Mouse (Mus musculus) intestine, postnatal 0 days (tissue): ENCODE data around the gene Syndig1l. TPM values are rescaled to one million over a fixed set of nuclear protein-coding genes. Genes with fewer than 3 reads are reported as not detected.

Source experiments
- ATAC-seq: fragments of 200-750 bp; cut with Nextera tagmentation; 2 replicates; pipeline ENCODE4 v1.8.0; 2017; ENCODE audit warnings: mild to moderate bottlenecking, moderate TSS enrichment, moderate library complexity
- H3K27ac ChIP-seq: fragments of 300-500 bp; sonication (generic); 2 replicates; pipeline ENCODE4 v1.5.1; 2014; ENCODE audit warnings: mild to moderate bottlenecking, low read depth, low read length, moderate library complexity
- H3K27me3 ChIP-seq: fragments of 300-500 bp; sonication (generic); replicated peaks from 2 replicates; pipeline ENCODE4 v1.6.1; 2014; ENCODE audit warnings: low read length, mixed read lengths; ENCODE audit not compliant: control insufficient read depth, insufficient read depth
- H3K36me3 ChIP-seq: fragments of 300-500 bp; sonication (generic); 2 replicates; pipeline ENCODE4 v1.6.1; 2014; ENCODE audit warnings: mild to moderate bottlenecking, moderate library complexity; ENCODE audit not compliant: control insufficient read depth, insufficient read depth
- H3K4me1 ChIP-seq: fragments of 300-500 bp; sonication (generic); replicated peaks from 2 replicates; pipeline ENCODE4 v1.6.1; 2014; ENCODE audit warnings: antibody characterized with exemption, low read length, mixed read lengths; ENCODE audit not compliant: control insufficient read depth, insufficient read depth
- H3K4me2 ChIP-seq: fragments of 300-500 bp; sonication (generic); replicated peaks from 2 replicates; pipeline ENCODE4 v1.6.1; 2014; ENCODE audit warnings: low read depth, mild to moderate bottlenecking, moderate library complexity
- H3K4me3 ChIP-seq: fragments of 300-500 bp; sonication (generic); 2 replicates; pipeline ENCODE4 v1.5.1; 2014; ENCODE audit warnings: low read depth, low read length
- H3K9ac ChIP-seq: fragments of 300-500 bp; sonication (generic); 2 replicates; pipeline ENCODE4 v1.6.1; 2014; ENCODE audit warnings: mild to moderate bottlenecking, low read depth, low read length
- H3K9me3 ChIP-seq: fragments of 300-500 bp; sonication (generic); 2 replicates; pipeline ENCODE4 v1.6.1; 2016; ENCODE audit warnings: mixed run types; ENCODE audit not compliant: control insufficient read depth
- CTCF ChIP-seq: sonication (generic); IDR thresholded peaks from 2 replicates; pipeline ENCODE4 v1.5.1; 2016; ENCODE audit warnings: low read depth, mild to moderate bottlenecking, control low read depth, antibody characterized with exemption, moderate library complexity
- WGBS: fragments of 180-500 bp; shearing (Covaris S2); extraction: QIAGEN DNeasy Blood & Tissue Kit; methylation state at CpG from one replicate; pipeline ENCODE4 v1.1.7; 2014; 5-methylcytosine and 5-hydroxymethylcytosine counted together
- polyA plus RNA-seq: library from polyadenylated mRNA; unstranded; fragments of >200 nt; fragmentation: Nextera tagmentation; extraction: Ambion mirVana; gene quantifications from 2 replicates; pipeline ENCODE4 v1.2.1, GENCODE M21; 2015

Syndig1l gene
- polyA plus RNA-seq, 1 experiment from 2014 or later: 0.12 TPM

- Histone ChIP-seq H3K9me3 (no peaks in the 10 kb centered on the region), H3K4me3 (no peak overlapping the region), H3K36me3 (no peaks in the 10 kb centered on the region), H3K27me3 (0 out of 2 replicates have a peak, but pooled peaks cover 5% of the 10 kb centered on the region), H3K27ac (no peak overlapping the region), H3K9ac (no peak overlapping the region), H3K4me1 (no peaks in the 10 kb centered on the region), H3K4me2 (no peak overlapping the region)
- TF ChIP-seq CTCF: no peak
- WGBS: 77% methylated on average over 4 of the region's 4 CpGs
- ATAC-seq: no peak
Observed at GRCm38 (mm10) chr12:84707804-84708203, 9.2 kb upstream of the Syndig1l start.

DNA sequence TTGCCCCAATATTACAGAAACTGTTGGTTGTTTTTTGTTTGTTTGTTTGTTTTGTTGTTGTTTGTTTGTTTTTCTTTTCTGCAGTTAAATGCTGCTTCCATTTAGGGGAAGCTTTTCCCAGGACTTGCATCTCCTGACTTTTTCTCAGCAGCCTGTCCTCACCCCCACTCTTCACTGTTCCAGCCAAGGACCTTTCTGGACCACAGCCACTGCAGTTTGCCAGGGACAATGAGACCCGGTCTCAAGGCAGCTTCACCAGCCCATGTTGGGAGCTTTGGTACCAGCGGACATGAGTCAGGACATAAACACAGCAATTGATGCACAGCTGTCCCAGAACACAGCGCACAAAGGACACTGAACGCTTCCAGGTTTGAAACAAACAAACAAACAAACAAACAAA lies 8.3 kb upstream of the Syndig1l start:
- Histone ChIP-seq H3K9ac (no peak overlapping the region), H3K4me2 (no peak overlapping the region), H3K36me3 (no peaks in the 10 kb centered on the region), H3K27ac (no peak overlapping the region), H3K4me3 (no peak overlapping the region), H3K4me1 (no peaks in the 10 kb centered on the region), H3K27me3 (0 out of 2 replicates have a peak, but pooled peaks cover 5% of the 10 kb centered on the region), H3K9me3 (no peaks in the 10 kb centered on the region)
- 72% methylated on average over 4 of the region's 4 CpGs for whole genome bisulfite sequencing
- ATAC-seq: no peak
- TF ChIP-seq CTCF: no peak

- no peaks in the 10 kb centered on the region for H3K9me3 ChIP-seq
- peaks cover 28% of the 10 kb centered on the region for H3K27me3 ChIP-seq
- no peak for ATAC-seq
- H3K27ac ChIP-seq: no peak overlapping the region
- no peak overlapping the region for H3K9ac ChIP-seq
- TF ChIP-seq CTCF: no peak
- no peaks in the 10 kb centered on the region for H3K36me3 ChIP-seq
- H3K4me1 ChIP-seq: no peaks in the 10 kb centered on the region
- 72% methylated on average over 7 of the region's 7 CpGs for WGBS
- no peak overlapping the region for H3K4me2 ChIP-seq
- H3K4me3 ChIP-seq: no peak overlapping the region
Observed at GRCm38 (mm10) chr12:84702586-84702985, 4.0 kb upstream of the Syndig1l start.

GRCm38 (mm10) chr12:84692141-84692540 lies 6.5 kb downstream of the Syndig1l start:
- H3K9me3 ChIP-seq: no peaks in the 10 kb centered on the region
- no peak for TF ChIP-seq CTCF
- H3K4me2 ChIP-seq: no peak overlapping the region
- H3K4me1 ChIP-seq: no peaks in the 10 kb centered on the region
- no peak overlapping the region for H3K9ac ChIP-seq
- H3K27ac ChIP-seq: no peak overlapping the region
- H3K27me3 ChIP-seq: peaks cover 3% of the 10 kb centered on the region; the same call in 1 of the 2 replicates
- H3K4me3 ChIP-seq: no peak overlapping the region
- H3K36me3 ChIP-seq: no peaks in the 10 kb centered on the region
- no peak for ATAC-seq
- WGBS: 64% methylated on average over 6 of the region's 6 CpGs

- Histone ChIP-seq H3K4me2 (no peak overlapping the region), H3K36me3 (no peaks in the 10 kb centered on the region), H3K4me1 (no peaks in the 10 kb centered on the region), H3K9ac (no peak overlapping the region), H3K27me3 (no peaks in the 10 kb centered on the region), H3K4me3 (no peak overlapping the region), H3K9me3 (no peaks in the 10 kb centered on the region), H3K27ac (no peak overlapping the region)
- ATAC-seq: no peak
- no peak for TF ChIP-seq CTCF
Observed at GRCm38 (mm10) chr12:84691347-84691746, 7.3 kb downstream of the Syndig1l start.

GRCm38 (mm10) chr12:84689051-84689450 lies 9.6 kb downstream of the Syndig1l start:
- Histone ChIP-seq H3K4me2 (no peak overlapping the region), H3K9ac (no peak overlapping the region), H3K4me1 (no peaks in the 10 kb centered on the region), H3K9me3 (no peaks in the 10 kb centered on the region), H3K27ac (no peak overlapping the region), H3K4me3 (no peak overlapping the region), H3K27me3 (no peaks in the 10 kb centered on the region), H3K36me3 (no peaks in the 10 kb centered on the region)
- ATAC-seq: no peak
- TF ChIP-seq CTCF: no peak
- WGBS: 74% methylated on average over 11 of the region's 11 CpGs

- Histone ChIP-seq H3K9ac (no peak overlapping the region), H3K27ac (no peak overlapping the region), H3K36me3 (no peaks in the 10 kb centered on the region), H3K27me3 (no peaks in the 10 kb centered on the region), H3K4me3 (no peak overlapping the region), H3K4me2 (no peak overlapping the region), H3K9me3 (no peaks in the 10 kb centered on the region), H3K4me1 (no peaks in the 10 kb centered on the region)
- ATAC-seq: no peak
- 78% methylated on average over 4 of the region's 4 CpGs for WGBS
- TF ChIP-seq CTCF: no peak
Observed at GRCm38 (mm10) chr12:84687531-84687930, 11.1 kb downstream of the Syndig1l start.
